Mouse (Mus musculus): ENCODE data around the gene Clk1. TPM values are rescaled to one million over a fixed set of nuclear protein-coding genes. Genes with fewer than 3 reads are reported as not detected.

Clk1 gene
- polyA plus RNA-seq (2016; fragmentation: Nextera tagmentation; extraction: Ambion mirVana) = 139 and 160 TPM in 2 replicates

GRCm38 (mm10) chr1:58423371-58424248 is at the start of gene Clk1:
Clk1 (minus strand) TSS chr1:58424066.
- peak; percentile 93 for DNase-seq (ENCODE audit: low spot score)
- WGBS = under 1% methylated on average over 79 of the region's 79 CpGs
- Histone ChIP-seq H3K4me1 (peaks cover 17% of the 10 kb centered on the region), H3K27me3 (replicated peaks; ENCODE audit: low read depth, poor library complexity, severe bottlenecking) (no peaks in the 10 kb centered on the region), H3K9me3 (no peaks in the 10 kb centered on the region), H3K36me3 (replicated peaks) (peaks cover 34% of the 10 kb centered on the region), H3K4me3 (peak within 1 kb of the TSS; percentile 100), H3K27ac (replicated peaks) (peak within 1 kb of the TSS; percentile 100)

GRCm38 (mm10) chr1:58465561-58465960 is 41.7 kb upstream of the Clk1 start:
- H3K27me3 ChIP-seq (replicated peaks; ENCODE audit: low read depth, poor library complexity, severe bottlenecking) = no peaks in the 10 kb centered on the region
- H3K4me1 ChIP-seq = no peaks in the 10 kb centered on the region
- H3K27ac ChIP-seq (replicated peaks) = no peak overlapping the region
- WGBS = 95% methylated on average over 4 of the region's 4 CpGs
- no peak for DNase-seq (ENCODE audit: low spot score)
- H3K9me3 ChIP-seq = no peaks in the 10 kb centered on the region
- H3K4me3 ChIP-seq = no peak overlapping the region
- H3K36me3 ChIP-seq (replicated peaks) = peaks cover 98% of the 10 kb centered on the region

- no peaks in the 10 kb centered on the region for H3K27me3 ChIP-seq (replicated peaks; ENCODE audit: low read depth, poor library complexity, severe bottlenecking)
- H3K36me3 ChIP-seq (replicated peaks) = peaks cover 98% of the 10 kb centered on the region
- no peak for DNase-seq (ENCODE audit: low spot score)
- 91% methylated on average over 4 of the region's 4 CpGs for WGBS
- H3K4me3 ChIP-seq = no peak overlapping the region
- no peaks in the 10 kb centered on the region for H3K4me1 ChIP-seq
- no peaks in the 10 kb centered on the region for H3K9me3 ChIP-seq
- H3K27ac ChIP-seq (replicated peaks) = no peak overlapping the region
Measured at GRCm38 (mm10) chr1:58465042-58465441, 41.2 kb upstream of the Clk1 start.

GRCm38 (mm10) chr1:58463935-58464334 is 40.1 kb upstream of the Clk1 start:
- Histone ChIP-seq H3K36me3 (replicated peaks) (peaks cover 98% of the 10 kb centered on the region), H3K4me3 (no peak overlapping the region), H3K27me3 (replicated peaks; ENCODE audit: low read depth, poor library complexity, severe bottlenecking) (no peaks in the 10 kb centered on the region), H3K4me1 (no peaks in the 10 kb centered on the region), H3K9me3 (no peaks in the 10 kb centered on the region), H3K27ac (replicated peaks) (no peak overlapping the region)
- DNase-seq (ENCODE audit: low spot score) = no peak
- 93% methylated on average over 2 of the region's 2 CpGs for WGBS

- no peaks in the 10 kb centered on the region for H3K4me1 ChIP-seq
- 94% methylated on average over 3 of the region's 3 CpGs for WGBS
- no peaks in the 10 kb centered on the region for H3K27me3 ChIP-seq (replicated peaks; ENCODE audit: low read depth, poor library complexity, severe bottlenecking)
- H3K9me3 ChIP-seq = no peaks in the 10 kb centered on the region
- no peak for DNase-seq (ENCODE audit: low spot score)
- H3K4me3 ChIP-seq = no peak overlapping the region
- H3K36me3 ChIP-seq (replicated peaks) = peaks cover 100% of the 10 kb centered on the region
- no peak overlapping the region for H3K27ac ChIP-seq (replicated peaks)
Measured at GRCm38 (mm10) chr1:58460566-58460965, 36.7 kb upstream of the Clk1 start.

GRCm38 (mm10) chr1:58458867-58459266 is 35.0 kb upstream of the Clk1 start:
- H3K27ac ChIP-seq (replicated peaks) = no peak overlapping the region
- no peak overlapping the region for H3K4me3 ChIP-seq
- H3K36me3 ChIP-seq (replicated peaks) = peaks cover 100% of the 10 kb centered on the region
- WGBS = 92% methylated on average over 2 of the region's 2 CpGs
- H3K4me1 ChIP-seq = no peaks in the 10 kb centered on the region
- H3K27me3 ChIP-seq (replicated peaks; ENCODE audit: low read depth, poor library complexity, severe bottlenecking) = no peaks in the 10 kb centered on the region
- DNase-seq (ENCODE audit: low spot score) = no peak
- H3K9me3 ChIP-seq = no peaks in the 10 kb centered on the region

- Histone ChIP-seq H3K27ac (replicated peaks) (no peak overlapping the region), H3K4me3 (no peak overlapping the region), H3K27me3 (replicated peaks; ENCODE audit: low read depth, poor library complexity, severe bottlenecking) (no peaks in the 10 kb centered on the region), H3K36me3 (replicated peaks) (peaks cover 100% of the 10 kb centered on the region), H3K9me3 (no peaks in the 10 kb centered on the region; the same call in 1 of the 2 replicates), H3K4me1 (no peaks in the 10 kb centered on the region)
- no peak for DNase-seq (ENCODE audit: low spot score)
- WGBS = 95% methylated on average over 5 of the region's 5 CpGs
Measured at GRCm38 (mm10) chr1:58458175-58458574, 34.3 kb upstream of the Clk1 start.

- Histone ChIP-seq H3K4me1 (no peaks in the 10 kb centered on the region), H3K36me3 (replicated peaks) (peaks cover 96% of the 10 kb centered on the region), H3K27ac (replicated peaks) (no peak overlapping the region), H3K27me3 (replicated peaks; ENCODE audit: low read depth, poor library complexity, severe bottlenecking) (no peaks in the 10 kb centered on the region), H3K9me3 (no peaks in the 10 kb centered on the region; the same call in 1 of the 2 replicates), H3K4me3 (no peak overlapping the region)
- DNase-seq (ENCODE audit: low spot score) = no peak
- WGBS = 94% methylated on average over 6 of the region's 6 CpGs
Measured at GRCm38 (mm10) chr1:58454316-58454715, 30.4 kb upstream of the Clk1 start.

GRCm38 (mm10) chr1:58448396-58448795 is 24.5 kb upstream of the Clk1 start:
- Histone ChIP-seq H3K4me1 (peaks cover 22% of the 10 kb centered on the region), H3K9me3 (no peaks in the 10 kb centered on the region; the same call in 1 of the 2 replicates), H3K4me3 (no peak overlapping the region), H3K27me3 (replicated peaks; ENCODE audit: low read depth, poor library complexity, severe bottlenecking) (no peaks in the 10 kb centered on the region), H3K27ac (replicated peaks) (no peak overlapping the region), H3K36me3 (replicated peaks) (peaks cover 63% of the 10 kb centered on the region)
- no peak for DNase-seq (ENCODE audit: low spot score)
- WGBS = 89% methylated on average over 7 of the region's 7 CpGs

GRCm38 (mm10) chr1:58447766-58448165 is 23.9 kb upstream of the Clk1 start:
- peaks cover 22% of the 10 kb centered on the region for H3K4me1 ChIP-seq
- no peak for DNase-seq (ENCODE audit: low spot score)
- no peak overlapping the region for H3K27ac ChIP-seq (replicated peaks)
- peaks cover 57% of the 10 kb centered on the region for H3K36me3 ChIP-seq (replicated peaks)
- H3K27me3 ChIP-seq (replicated peaks; ENCODE audit: low read depth, poor library complexity, severe bottlenecking) = no peaks in the 10 kb centered on the region
- H3K9me3 ChIP-seq = no peaks in the 10 kb centered on the region
- 95% methylated on average over 7 of the region's 7 CpGs for WGBS
- H3K4me3 ChIP-seq = no peak overlapping the region

GRCm38 (mm10) chr1:58445861-58446260 is 22.0 kb upstream of the Clk1 start:
- no peaks in the 10 kb centered on the region for H3K27me3 ChIP-seq (replicated peaks; ENCODE audit: low read depth, poor library complexity, severe bottlenecking)
- peak overlapping the region; percentile 72 for H3K4me3 ChIP-seq
- no peak for DNase-seq (ENCODE audit: low spot score)
- peaks cover 22% of the 10 kb centered on the region for H3K4me1 ChIP-seq
- H3K27ac ChIP-seq (replicated peaks) = peak overlapping the region; percentile 91
- peaks cover 55% of the 10 kb centered on the region for H3K36me3 ChIP-seq (replicated peaks)
- no peaks in the 10 kb centered on the region for H3K9me3 ChIP-seq
- WGBS = 14% methylated on average over 11 of the region's 11 CpGs

GRCm38 (mm10) chr1:58445143-58445722 is 21.4 kb upstream of the Clk1 start, which contains the start of the genes Nif3l1 and Ppil3:
Nif3l1 (plus strand) TSS chr1:58445151.
Ppil3 (minus strand) TSS chr1:58445486.
- under 1% methylated on average over 33 of the region's 33 CpGs for WGBS
- peak; percentile 88 for DNase-seq (ENCODE audit: low spot score)
- Histone ChIP-seq H3K4me3 (peak within 1 kb of the TSS; percentile 72), H3K27ac (replicated peaks) (peak within 1 kb of the TSS; percentile 91), H3K27me3 (replicated peaks; ENCODE audit: low read depth, poor library complexity, severe bottlenecking) (no peaks in the 10 kb centered on the region), H3K9me3 (no peaks in the 10 kb centered on the region), H3K36me3 (replicated peaks) (peaks cover 55% of the 10 kb centered on the region), H3K4me1 (peaks cover 22% of the 10 kb centered on the region)

GRCm38 (mm10) chr1:58444691-58445090 is 20.8 kb upstream of the Clk1 start:
- no peak for DNase-seq (ENCODE audit: low spot score)
- Histone ChIP-seq H3K27me3 (replicated peaks; ENCODE audit: low read depth, poor library complexity, severe bottlenecking) (no peaks in the 10 kb centered on the region), H3K27ac (replicated peaks) (peak overlapping the region; percentile 91), H3K4me1 (peaks cover 22% of the 10 kb centered on the region), H3K36me3 (replicated peaks) (peaks cover 57% of the 10 kb centered on the region), H3K4me3 (peak overlapping the region; percentile 72), H3K9me3 (no peaks in the 10 kb centered on the region)
- WGBS = 14% methylated on average over 10 of the region's 10 CpGs
